Mouse (Mus musculus) MEL (cell line): ENCODE data around the gene Hdac7.

ENCODE experiments used
- CTCF ChIP-seq, 3 experiments: IDR thresholded peaks in 2 of 3; conservative IDR thresholded peaks in 1 of 3; 2 replicates each; pipeline ENCODE4 v1.5.1; 2011 to 2012; ENCODE audit warnings: low read length in 3 of 3, low read depth in 2 of 3, mild to moderate bottlenecking in 2 of 3, improper control_type of control experiment in 1 of 3, inconsistent platforms in 1 of 3, mixed read lengths in 1 of 3, moderate library complexity in 1 of 3; ENCODE audit not compliant: control insufficient read depth in 1 of 3, insufficient read depth in 1 of 3, poor library complexity in 1 of 3, severe bottlenecking in 1 of 3
- GATA1 ChIP-seq: IDR thresholded peaks from 2 replicates; pipeline ENCODE4 v1.6.1; 2011; ENCODE audit warnings: low read depth, low read length, improper control_type of control experiment
- POLR2A ChIP-seq, 2 experiments: IDR thresholded peaks; 2 replicates each; pipeline ENCODE4 v1.6.1; 2011 to 2012; ENCODE audit warnings: low read length in 2 of 2, mild to moderate bottlenecking in 2 of 2, control low read depth in 1 of 2, improper control_type of control experiment in 1 of 2, low read depth in 1 of 2, moderate library complexity in 1 of 2; ENCODE audit not compliant: control insufficient read depth in 1 of 2, insufficient read depth in 1 of 2, poor library complexity in 1 of 2
- TAL1 ChIP-seq: IDR thresholded peaks from 2 replicates; pipeline ENCODE4 v1.6.1; 2012; ENCODE audit warnings: mild to moderate bottlenecking, inconsistent platforms, low read length, moderate library complexity, mixed read lengths
- USF1 ChIP-seq: IDR thresholded peaks from 2 replicates; pipeline ENCODE4 v1.6.1; 2014; ENCODE audit warnings: low read depth, mild to moderate bottlenecking, inconsistent platforms, low read length, improper control_type of control experiment, moderate library complexity

DNA sequence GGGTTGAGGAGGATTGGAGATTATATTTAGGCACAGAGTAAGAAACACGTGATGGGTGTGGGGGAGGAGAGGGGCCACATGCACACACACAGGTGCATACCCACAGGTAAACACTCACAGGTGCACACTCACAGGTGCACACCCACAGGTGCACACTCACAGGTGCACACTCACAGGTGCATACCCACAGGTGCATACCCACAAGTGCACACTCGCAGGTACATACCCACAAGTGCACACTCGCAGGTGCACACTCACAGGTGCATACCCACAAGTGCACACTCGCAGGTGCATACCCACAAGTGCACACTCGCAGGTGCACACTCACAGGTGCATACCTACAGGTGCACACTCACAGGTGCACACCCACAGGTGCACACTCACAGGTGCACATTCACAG, 33.9 kb downstream of the Hdac7 start:
- TF ChIP-seq TAL1: no peak
- TF ChIP-seq GATA1: no peak
- TF ChIP-seq CTCF (IDR thresholded peaks at IDR 0.05 in 2 of 3, conservative IDR thresholded peaks at IDR 0.05 in 1 of 3; ENCODE audit: control insufficient read depth in 1 of 3, insufficient read depth in 1 of 3, low read depth in 2 of 3, low read length in 3 of 3, poor library complexity in 1 of 3, severe bottlenecking in 1 of 3): no peak
- no peak for TF ChIP-seq USF1
- no peak; a peak in 1 of 4 replicates for TF ChIP-seq POLR2A (IDR thresholded peaks at IDR 0.05; ENCODE audit: control insufficient read depth in 1 of 2, insufficient read depth in 1 of 2, low read depth in 1 of 2, low read length in 2 of 2, poor library complexity in 1 of 2)
